Mouse (Mus musculus): Measurements from ENCODE around the gene Psmd9.

DNA sequence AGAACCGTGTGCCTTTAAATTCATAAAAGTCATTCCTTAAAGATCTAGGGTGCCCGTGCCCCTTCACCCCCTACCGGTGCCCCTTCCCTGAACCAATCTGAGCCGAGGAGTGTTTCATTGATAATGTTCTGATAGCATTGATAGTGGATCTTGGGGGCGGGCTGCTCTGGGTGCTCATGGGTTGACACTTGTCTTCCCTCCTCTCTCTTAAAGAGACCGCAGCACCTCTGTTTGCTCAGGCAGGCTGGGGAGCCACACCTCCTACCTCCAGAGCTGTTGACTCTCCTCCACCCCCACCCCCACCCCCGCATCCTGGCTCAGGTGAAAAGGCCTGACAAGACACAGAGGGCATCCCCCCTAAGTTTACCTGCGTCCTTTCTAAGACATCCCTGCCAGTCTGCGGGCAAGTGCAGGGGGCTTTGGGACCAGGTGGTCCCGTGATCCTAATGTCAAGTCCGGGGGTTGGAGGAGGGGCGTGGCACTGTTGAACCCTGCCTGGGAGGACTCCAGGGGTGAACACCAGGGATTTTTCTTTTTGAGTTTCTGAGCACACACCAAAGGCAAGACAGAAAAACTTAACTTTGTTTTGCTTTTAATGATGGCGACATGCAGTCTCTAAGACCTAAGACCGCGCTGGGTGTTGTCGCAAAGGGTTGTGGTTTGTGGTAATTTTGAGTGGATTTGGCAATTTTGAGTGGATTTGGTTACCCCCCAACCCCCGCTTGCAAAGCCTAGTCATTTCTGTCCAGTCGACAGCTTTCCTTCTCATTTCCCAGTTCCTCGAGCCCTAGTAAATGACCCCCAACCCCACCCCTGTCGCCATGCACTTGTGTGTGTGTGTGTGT lies 24.2 kb upstream of the Psmd9 start:
- TF ChIP-seq CTCF (conservative IDR thresholded peaks at IDR 0.05; ENCODE audit: low read length) (no peak), POU5F1 (IDR thresholded peaks at IDR 0.05; ENCODE audit: borderline replicate concordance, low read length) (no peak)

All from E14TG2a.4 (cell line).